Mouse (Mus musculus) heart, postnatal 0 days (tissue): ENCODE measurements around the gene Celsr3. TPM values are rescaled to one million over a fixed set of nuclear protein-coding genes. Genes with fewer than 3 reads are reported as not detected.
A peak's percentile ranks its signal among the peaks of the same experiment; 100 is the strongest.

Experiments
- ATAC-seq: fragments of 200-750 bp; cut with Nextera tagmentation; 2 replicates; pipeline ENCODE4 v1.8.0; 2017; ENCODE audit warnings: low read depth, moderate number of reproducible peaks, moderate library complexity; ENCODE audit not compliant: insufficient read depth
- DNase-seq: peaks from one replicate; pipeline ENCODE4 v3.0.0-alpha.2; 2016; ENCODE audit warnings: low spot score
- H3K27ac ChIP-seq: fragments of 300-500 bp; sonication (generic); 2 replicates; pipeline ENCODE4 v1.5.1; 2014; ENCODE audit warnings: low read depth, mild to moderate bottlenecking
- H3K27me3 ChIP-seq: fragments of 300-500 bp; sonication (generic); 2 replicates; pipeline ENCODE4 v1.6.1; 2014; ENCODE audit warnings: low read length, mixed read lengths; ENCODE audit not compliant: control insufficient read depth, insufficient read depth
- H3K36me3 ChIP-seq: fragments of 300-500 bp; sonication (generic); replicated peaks from 2 replicates; pipeline ENCODE4 v1.6.1; 2014; ENCODE audit warnings: low read length, mixed read lengths; ENCODE audit not compliant: control insufficient read depth, insufficient read depth
- H3K4me1 ChIP-seq: fragments of 300-500 bp; sonication (generic); 2 replicates; pipeline ENCODE4 v1.6.1; 2014; ENCODE audit warnings: antibody characterized with exemption; ENCODE audit not compliant: control insufficient read depth, insufficient read depth
- H3K4me2 ChIP-seq: fragments of 300-500 bp; sonication (generic); 2 replicates; pipeline ENCODE4 v1.6.1; 2014; ENCODE audit warnings: low read depth, mild to moderate bottlenecking, low read length, moderate library complexity
- H3K4me3 ChIP-seq: fragments of 300-500 bp; sonication (generic); 2 replicates; pipeline ENCODE4 v1.5.1; 2014; ENCODE audit warnings: low read depth, low read length
- H3K9ac ChIP-seq: fragments of 300-500 bp; sonication (generic); replicated peaks from 2 replicates; pipeline ENCODE4 v1.6.1; 2014; ENCODE audit warnings: low read depth, low read length, mixed read lengths
- H3K9me3 ChIP-seq: fragments of 300-500 bp; sonication (generic); replicated peaks from 2 replicates; pipeline ENCODE4 v1.6.1; 2016; ENCODE audit warnings: low read length; ENCODE audit not compliant: control insufficient read depth
- CTCF ChIP-seq: IDR thresholded peaks from 2 replicates; pipeline ENCODE4 v1.5.1; 2016; ENCODE audit warnings: antibody characterized with exemption, control low read depth, low read depth
- EP300 ChIP-seq: IDR thresholded peaks from 2 replicates; pipeline ENCODE4 v1.6.1; 2016; ENCODE audit warnings: antibody characterized with exemption, low read depth
- WGBS: fragments of 180-500 bp; shearing (Covaris S2); extraction: QIAGEN DNeasy Blood & Tissue Kit; methylation state at CpG from one replicate; pipeline ENCODE4 v1.1.7; 2014; 5-methylcytosine and 5-hydroxymethylcytosine counted together
- polyA plus RNA-seq: library from polyadenylated mRNA; unstranded; fragments of >200 nt; fragmentation: Nextera tagmentation; extraction: Ambion mirVana; gene quantifications from 2 replicates; pipeline ENCODE4 v1.2.1, GENCODE M21; 2015
- total RNA-seq: library from RNA; depleted of rRNA; stranded (reverse); fragments of >200 nt; gene quantifications from 2 replicates; pipeline ENCODE4 v1.2.3, GENCODE M21; 2014; ENCODE audit warnings: low replicate concordance

Celsr3 gene
- total and polyA plus RNA-seq, 2 experiments from 2014 or later, result 0.14 TPM; not detected in 1

GRCm38 (mm10) chr9:108807674-108808073 lies 18.4 kb upstream of the Celsr3 start:
- H3K36me3 ChIP-seq, result peaks cover 59% of the 10 kb centered on the region
- peaks cover 26% of the 10 kb centered on the region for H3K4me1 ChIP-seq
- peak overlapping the region; percentile 22; the same call in 1 of the 2 replicates for H3K27ac ChIP-seq
- H3K9me3 ChIP-seq, result no peaks in the 10 kb centered on the region
- no peak overlapping the region for H3K4me2 ChIP-seq
- H3K9ac ChIP-seq, result 0 out of 2 replicates have a peak overlapping the region, but pooled peaks have one; percentile 70
- H3K4me3 ChIP-seq, result no peak overlapping the region
- no peak for TF ChIP-seq CTCF
- no peak for TF ChIP-seq EP300
- H3K27me3 ChIP-seq, result no peaks in the 10 kb centered on the region
- no peak for DNase-seq
- no peak for ATAC-seq
- 69% methylated on average over 5 of the region's 5 CpGs for WGBS

DNA sequence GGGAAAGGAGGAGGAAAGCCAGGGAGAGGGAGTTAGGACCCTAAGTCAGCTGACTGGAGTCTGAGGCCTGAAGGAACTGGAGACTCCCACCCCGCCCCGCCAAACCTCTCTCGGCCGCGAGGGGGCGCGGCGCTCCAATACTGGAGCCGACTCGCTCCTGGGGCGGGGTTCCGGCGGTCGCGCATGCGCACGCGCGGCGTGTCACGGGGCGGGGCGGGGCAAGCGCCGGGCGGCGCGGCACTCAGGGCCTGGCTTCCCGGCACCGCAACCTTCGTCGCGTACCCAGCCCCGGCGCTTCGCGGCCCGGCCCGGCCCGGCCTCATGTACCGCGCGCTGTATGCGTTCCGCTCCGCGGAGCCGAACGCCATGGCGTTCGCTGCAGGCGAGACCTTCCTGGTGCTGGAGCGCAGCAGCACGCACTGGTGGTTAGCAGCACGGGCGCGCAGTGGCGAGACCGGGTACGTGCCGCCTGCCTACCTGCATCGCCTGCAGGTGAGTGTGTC lies 17.9 kb upstream of the Celsr3 start, which contains the start of gene Nckipsd:
Nckipsd (plus strand) TSS at position 206 of the 503 bp plus-strand sequence.
- DNase-seq, result peak; percentile 73
- Histone ChIP-seq H3K27ac (peak within 1 kb of the TSS; percentile 56), H3K4me1 (peaks cover 26% of the 10 kb centered on the region), H3K9ac (peak within 1 kb of the TSS; percentile 70), H3K9me3 (no peaks in the 10 kb centered on the region), H3K27me3 (no peaks in the 10 kb centered on the region), H3K4me2 (peak within 1 kb of the TSS; percentile 85), H3K36me3 (peaks cover 59% of the 10 kb centered on the region), H3K4me3 (peak within 1 kb of the TSS; percentile 74)
- WGBS, result under 1% methylated on average over 55 of the region's 62 CpGs
- TF ChIP-seq CTCF (peak; percentile 84), EP300 (no peak)
- peak; percentile 87 for ATAC-seq

- H3K4me2 ChIP-seq, result peak overlapping the region; percentile 85
- H3K4me3 ChIP-seq, result peak overlapping the region; percentile 74
- 53% methylated on average over 5 of the region's 5 CpGs for WGBS
- H3K36me3 ChIP-seq, result peaks cover 59% of the 10 kb centered on the region
- no peaks in the 10 kb centered on the region for H3K27me3 ChIP-seq
- ATAC-seq, result peak; percentile 16; the same call in 1 of the 2 replicates
- peak; percentile 69 for TF ChIP-seq EP300
- no peak for TF ChIP-seq CTCF
- peak overlapping the region; percentile 70; the same call in 1 of the 2 replicates for H3K9ac ChIP-seq
- peaks cover 26% of the 10 kb centered on the region for H3K4me1 ChIP-seq
- peak overlapping the region; percentile 56 for H3K27ac ChIP-seq
- no peaks in the 10 kb centered on the region for H3K9me3 ChIP-seq
- DNase-seq, result peak; percentile 30
Measured at GRCm38 (mm10) chr9:108809188-108809587, 16.9 kb upstream of the Celsr3 start.

GRCm38 (mm10) chr9:108809723-108810122 lies 16.4 kb upstream of the Celsr3 start:
- H3K4me2 ChIP-seq, result peak overlapping the region; percentile 85
- H3K4me3 ChIP-seq, result no peak overlapping the region
- H3K4me1 ChIP-seq, result peaks cover 26% of the 10 kb centered on the region
- 79% methylated on average over 6 of the region's 6 CpGs for WGBS
- no peaks in the 10 kb centered on the region for H3K27me3 ChIP-seq
- TF ChIP-seq EP300 (no peak), CTCF (no peak)
- no peaks in the 10 kb centered on the region for H3K9me3 ChIP-seq
- ATAC-seq, result no peak
- H3K36me3 ChIP-seq, result peaks cover 59% of the 10 kb centered on the region
- DNase-seq, result no peak
- H3K9ac ChIP-seq, result no peak overlapping the region
- H3K27ac ChIP-seq, result peak overlapping the region; percentile 28; the same call in 1 of the 2 replicates

- Histone ChIP-seq H3K27me3 (no peaks in the 10 kb centered on the region), H3K9ac (no peak overlapping the region), H3K4me3 (no peak overlapping the region), H3K9me3 (no peaks in the 10 kb centered on the region), H3K27ac (no peak overlapping the region), H3K4me2 (peak overlapping the region; percentile 85; the same call in 1 of the 2 replicates), H3K36me3 (peaks cover 60% of the 10 kb centered on the region), H3K4me1 (peaks cover 26% of the 10 kb centered on the region)
- DNase-seq (no peak), ATAC-seq (no peak)
- whole genome bisulfite sequencing, result 66% methylated on average over 5 of the region's 5 CpGs
- TF ChIP-seq EP300 (no peak), CTCF (no peak)
Measured at GRCm38 (mm10) chr9:108810516-108810915, 15.6 kb upstream of the Celsr3 start.

GRCm38 (mm10) chr9:108815557-108815956 lies 10.6 kb upstream of the Celsr3 start:
- Histone ChIP-seq H3K27ac (no peak overlapping the region), H3K4me1 (0 out of 2 replicates have a peak, but pooled peaks cover under 1% of the 10 kb centered on the region), H3K4me2 (no peak overlapping the region), H3K4me3 (no peak overlapping the region), H3K36me3 (peaks cover 64% of the 10 kb centered on the region), H3K27me3 (no peaks in the 10 kb centered on the region), H3K9ac (no peak overlapping the region), H3K9me3 (no peaks in the 10 kb centered on the region)
- WGBS, result 61% methylated on average over 7 of the region's 7 CpGs
- TF ChIP-seq EP300, result no peak
- no peak for TF ChIP-seq CTCF
- ATAC-seq (no peak), DNase-seq (no peak)
